8 mouse cellular contexts compared by ENCODE assay signal in genomic region chr2:167064601-167065295, GRCm38 (mm10). TPM values are rescaled to one million over a fixed set of nuclear protein-coding genes. Genes with fewer than 3 reads are reported as not detected.
DNase-seq lines count a peak whose midpoint lies in the region; TF ChIP-seq lines count a peak whose summit lies in the region.

No protein-coding gene starts in this region.

- H3K9ac ChIP-seq in ES-E14 (ENCODE audit: insufficient read depth, low read depth, low read length, poor library complexity, severe bottlenecking) = peak overlapping the region; percentile 77

- no peak for DNase-seq in gastrocnemius, adult 2 months
- DNase-seq in gastrocnemius, postnatal 14 days = no peak
- DNase-seq in ES-E14 (ENCODE audit: low read depth, low spot score) = no peak
- DNase-seq in hindbrain, embryonic 10.5 days (ENCODE audit: low spot score) = no peak
- no peak for DNase-seq in spleen, adult 18-20 months
- no peak for DNase-seq in layer of hippocampus, adult 9-11 months
- no peak for DNase-seq in layer of hippocampus, adult 9-10 months (ENCODE audit: low spot score)

- H3K4me3 ChIP-seq in gastrocnemius, adult 2 months = peak overlapping the region; percentile 91
- peak overlapping the region; percentile 75 to 87 for H3K4me3 ChIP-seq in ES-E14 (ENCODE audit: insufficient read depth in 1 of 2, low read depth in 1 of 2, low read length in 2 of 2, poor library complexity in 1 of 2, severe bottlenecking in 1 of 2)
- peak overlapping the region; percentile 84 for H3K4me3 ChIP-seq in hindbrain, embryonic 10.5 days
- H3K4me3 ChIP-seq in macrophage (ENCODE audit: inconsistent target) = peak overlapping the region; percentile 69

- in situ Hi-C loops in ES-E14 (cut with MboI; ENCODE audit: low sequenced_read_pairs in 2 of 2, unreplicated experiment in 2 of 2) = no loop called here

- H3K4me1 ChIP-seq in ES-E14 (ENCODE audit: control insufficient read depth in 2 of 2, insufficient read depth in 2 of 2, low read length in 2 of 2, poor library complexity in 1 of 2) = peaks cover 0 to 6% of the 10 kb centered on the region in 2 experiments; a peak in 1 of 4 replicates
- peaks cover 36% of the 10 kb centered on the region for H3K4me1 ChIP-seq in hindbrain, embryonic 10.5 days (replicated peaks)

- H3K79me2 ChIP-seq in macrophage (ENCODE audit: inconsistent target) = peaks cover 45% of the 10 kb centered on the region

- 31% methylated on average over 9 of the region's 9 CpGs for WGBS in hindbrain, embryonic 10.5 days
- WGBS in macrophage (ENCODE audit: missing documents) = 67% methylated on average over 9 of the region's 9 CpGs

- no peaks in the 10 kb centered on the region for H3K9me3 ChIP-seq in ES-E14 (ENCODE audit: control insufficient read depth, insufficient read depth, low read depth, low read length)
- H3K9me3 ChIP-seq in hindbrain, embryonic 10.5 days = no peaks in the 10 kb centered on the region

- intact Hi-C loops in gastrocnemius, adult 2 months (cut with DNase I) = loop anchor here (5.0 to 10.0 kb wide), 3 partner anchors 47 to 570 kb away; partner anchors contain the start of genes Ddx27, Slc9a8 and Ube2v1
- intact Hi-C loops in gastrocnemius, postnatal 14 days (cut with DNase I; ENCODE audit: low total_unique reads) = no loop called here

- peaks cover 27% of the 10 kb centered on the region for H3K36me3 ChIP-seq in ES-E14 (ENCODE audit: control insufficient read depth, insufficient read depth, low read length, poor library complexity, severe bottlenecking)
- H3K36me3 ChIP-seq in hindbrain, embryonic 10.5 days = peaks cover 36% of the 10 kb centered on the region
- H3K36me3 ChIP-seq in macrophage (ENCODE audit: inconsistent target) = peaks cover 14% of the 10 kb centered on the region

- H3K27me3 ChIP-seq in hindbrain, embryonic 10.5 days (ENCODE audit: insufficient read depth, poor library complexity, severe bottlenecking) = no peaks in the 10 kb centered on the region

- no peak for TF ChIP-seq CTCF in gastrocnemius, adult 2 months (IDR thresholded peaks at IDR 0.05)

- H3K27ac ChIP-seq in gastrocnemius, adult 2 months = no peak overlapping the region
- H3K27ac ChIP-seq in ES-E14 (ENCODE audit: insufficient read depth, low read depth, low read length, poor library complexity, severe bottlenecking) (peak overlapping the region; percentile 67), macrophage (no peak overlapping the region)
- H3K27ac ChIP-seq in hindbrain, embryonic 10.5 days = peak overlapping the region; percentile 75

TF ChIP-seq in ES-E14, 5 proteins besides CTCF, POLR2A, EP300 and RAD21:
- TF ChIP-seq ZNF384 (IDR thresholded peaks at IDR 0.05; ENCODE audit: low read depth, low read length) (no peak), CHD2 (IDR thresholded peaks at IDR 0.05; ENCODE audit: low read depth, low read length) (no peak; the same call in 1 of the 2 replicates), ZC3H11A (IDR thresholded peaks at IDR 0.05; ENCODE audit: borderline replicate concordance, low read depth, low read length) (no peak), HCFC1 (IDR thresholded peaks at IDR 0.05; ENCODE audit: borderline replicate concordance, insufficient read depth, low read length) (no peak), MAFK (IDR thresholded peaks at IDR 0.05; ENCODE audit: insufficient read depth, low read depth, low read length) (no peak)

RNA-seq across cellular contexts. Expression of gene Znfx1, which starts 1.9 kb away (rescaled TPM):
- 10 to 100 TPM; 25.2 to 25.8 TPM for total RNA-seq in gastrocnemius, adult 2 months (2021)
- 10 to 100 TPM; 14.5 to 14.8 TPM for total RNA-seq in gastrocnemius, postnatal 14 days (2021)
- 15.3 and 15.9 TPM in 2 replicates for total RNA-seq in ES-E14 (2012; rRNA removed)
- polyA plus RNA-seq in hindbrain, embryonic 10.5 days (2016; fragmentation: Nextera tagmentation; extraction: Ambion mirVana) = 6.5 and 7.5 TPM in 2 replicates
- 100 to 1,000 TPM; 140 to 707 (median 513) TPM for total RNA-seq in macrophage (2018; cell fraction: chromatin; rRNA removed)
- total RNA-seq in macrophage (2018; cell fraction: cytosol; rRNA removed) = 100 to 1,000 TPM; 148 to 640 (median 330) TPM
- total RNA-seq in macrophage (2018; cell fraction: nucleus; rRNA removed) = 100 to 1,000 TPM; 164 to 846 (median 558) TPM
- 128 to 243 TPM (median 153 TPM) in 3 replicates for polyA plus RNA-seq in macrophage (2018)

RNA-seq across cellular contexts. Expression of gene Ddx27, which starts 49.8 kb away (rescaled TPM):
- total RNA-seq in gastrocnemius, adult 2 months (2021) = 10 to 100 TPM in 1 of 2 experiments, 1 to 10 TPM in 1; 9.3 to 10.1 TPM
- 1 to 10 TPM; 6.8 to 8.0 TPM for total RNA-seq in gastrocnemius, postnatal 14 days (2021)
- total RNA-seq in ES-E14 (2012; rRNA removed) = 128 and 132 TPM in 2 replicates
- 49.1 and 68.1 TPM in 2 replicates for polyA plus RNA-seq in hindbrain, embryonic 10.5 days (2016; fragmentation: Nextera tagmentation; extraction: Ambion mirVana)
- 100 to 1,000 TPM in 1 of 26 experiments, 10 to 100 TPM in 25; 22.9 to 107 (median 48.0) TPM for total RNA-seq in macrophage (2018; cell fraction: chromatin; rRNA removed)
- 10 to 100 TPM; 16.7 to 23.4 (median 20.4) TPM for total RNA-seq in macrophage (2018; cell fraction: cytosol; rRNA removed)
- total RNA-seq in macrophage (2018; cell fraction: nucleus; rRNA removed) = 10 to 100 TPM; 16.6 to 64.4 (median 23.7) TPM
- 15.6 to 38.1 TPM (median 33.2 TPM) in 3 replicates for polyA plus RNA-seq in macrophage (2018)

Comparison
In these comparisons a context has a peak if more than half of its experiments do, and no peak if none do; other contexts are left out.
1. H3K27ac ChIP-seq: peak in ES-E14 (single experiment) and hindbrain, embryonic 10.5 days (single experiment); none in gastrocnemius, adult 2 months (single experiment) and macrophage (single experiment).
2. RNA of gene Ddx27, which starts 49.8 kb away (total RNA-seq): 128 to 132 TPM in ES-E14; 9.3 to 10.1 TPM in gastrocnemius, adult 2 months and 6.8 to 8.0 TPM in gastrocnemius, postnatal 14 days; every median in the first group is over 10 times any median in the second.
3. Peak in every context shown above with its lines, with median percentiles within 50 percentile points of each other: H3K4me3 ChIP-seq.